Mouse (Mus musculus): Measurements from ENCODE around the gene Rpl27. TPM values are rescaled to one million over a fixed set of nuclear protein-coding genes. Genes with fewer than 3 reads are reported as not detected.
A peak's percentile ranks its signal among the peaks of the same experiment; 100 is the strongest.
"Not testable (repeated sequence)": the region's sequence is repeated elsewhere in the genome, so short reads cannot be mapped to it uniquely, and the experiment has no call there.

The Rpl27 gene
- polyA plus RNA-seq, 1 experiment from 2014 or later = 195 TPM

GRCm38 (mm10) chr11:101460321-101460720 is 18.2 kb downstream of the Rpl27 start:
- H3K27me3 ChIP-seq = peaks cover 23% of the 10 kb centered on the region
- H3K36me3 ChIP-seq (replicated peaks) = peaks cover 46% of the 10 kb centered on the region
- no peaks in the 10 kb centered on the region for H3K9me3 ChIP-seq (replicated peaks)
- no peak overlapping the region for H3K4me2 ChIP-seq
- H3K4me3 ChIP-seq (replicated peaks) = no peak overlapping the region
- H3K27ac ChIP-seq (replicated peaks) = no peak overlapping the region
- no peak for ATAC-seq (ENCODE audit: insufficient read depth)
- H3K9ac ChIP-seq = no peak overlapping the region
- 75% methylated on average over 15 of the region's 15 CpGs for WGBS (ENCODE audit: insufficient replicate concordance)
- peaks cover 55% of the 10 kb centered on the region for H3K4me1 ChIP-seq (replicated peaks)

GRCm38 (mm10) chr11:101462141-101462540 is 20.0 kb downstream of the Rpl27 start:
- Histone ChIP-seq H3K4me2 (no peak overlapping the region), H3K27ac (replicated peaks) (no peak overlapping the region)
- 78% methylated on average over 14 of the region's 14 CpGs for WGBS (ENCODE audit: insufficient replicate concordance)

GRCm38 (mm10) chr11:101462583-101463440 is 20.7 kb downstream of the Rpl27 start:
- Histone ChIP-seq H3K4me3 (replicated peaks) (no peak overlapping the region), H3K27me3 (peaks cover 48% of the 10 kb centered on the region), H3K36me3 (replicated peaks) (peaks cover 31% of the 10 kb centered on the region), H3K9me3 (replicated peaks) (no peaks in the 10 kb centered on the region), H3K27ac (replicated peaks) (no peak overlapping the region), H3K4me2 (peak overlapping the region; percentile 1; the same call in 1 of the 2 replicates), H3K9ac (no peak overlapping the region), H3K4me1 (replicated peaks) (peaks cover 72% of the 10 kb centered on the region)
- WGBS (ENCODE audit: insufficient replicate concordance) = 22% methylated on average over 13 of the region's 13 CpGs
- no peak for ATAC-seq (ENCODE audit: insufficient read depth)

More at GRCm38 (mm10) chr11:101462141-101462540, 20.0 kb downstream of the Rpl27 start:
- Histone ChIP-seq H3K4me3 (replicated peaks) (no peak overlapping the region), H3K9ac (no peak overlapping the region), H3K27me3 (peaks cover 41% of the 10 kb centered on the region), H3K36me3 (replicated peaks) (peaks cover 38% of the 10 kb centered on the region), H3K9me3 (replicated peaks) (no peaks in the 10 kb centered on the region), H3K4me1 (replicated peaks) (peaks cover 65% of the 10 kb centered on the region)
- ATAC-seq (ENCODE audit: insufficient read depth) = no peak

- Histone ChIP-seq H3K4me2 (peak within 1 kb of the TSS; percentile 94), H3K36me3 (replicated peaks) (peaks cover 15% of the 10 kb centered on the region), H3K9me3 (replicated peaks) (no peaks in the 10 kb centered on the region), H3K4me1 (replicated peaks) (peaks cover 75% of the 10 kb centered on the region), H3K27ac (replicated peaks) (peak within 1 kb of the TSS; percentile 51; the same call in 1 of the 2 replicates), H3K9ac (peak within 1 kb of the TSS; percentile 62), H3K27me3 (peaks cover 64% of the 10 kb centered on the region), H3K4me3 (replicated peaks) (peak within 1 kb of the TSS; percentile 67)
- ATAC-seq (ENCODE audit: insufficient read depth) = no peak
- 6% methylated on average over 12 of the region's 12 CpGs for WGBS (ENCODE audit: insufficient replicate concordance)
Observed at GRCm38 (mm10) chr11:101464211-101465100, 22.4 kb downstream of the Rpl27 start, which contains the start of gene Rnd2. Gene Rnd2 (plus strand): TSS chr11:101464999.

GRCm38 (mm10) chr11:101465101-101465868 is 23.2 kb downstream of the Rpl27 start:
- no peaks in the 10 kb centered on the region for H3K9me3 ChIP-seq (replicated peaks)
- peaks cover 71% of the 10 kb centered on the region for H3K27me3 ChIP-seq
- peaks cover 69% of the 10 kb centered on the region for H3K4me1 ChIP-seq (replicated peaks)
- H3K4me3 ChIP-seq (replicated peaks) = peak overlapping the region; percentile 67
- ATAC-seq (ENCODE audit: insufficient read depth) = no peak; the same call in 1 of the 2 replicates
- H3K27ac ChIP-seq (replicated peaks) = peak overlapping the region; percentile 51; the same call in 1 of the 2 replicates
- under 1% methylated on average over 51 of the region's 51 CpGs for WGBS (ENCODE audit: insufficient replicate concordance)
- H3K9ac ChIP-seq = peak overlapping the region; percentile 62
- peaks cover 9% of the 10 kb centered on the region; the same call in 1 of the 2 replicates for H3K36me3 ChIP-seq (replicated peaks)
- H3K4me2 ChIP-seq = peak overlapping the region; percentile 94

GRCm38 (mm10) chr11:101465869-101466551 is 23.9 kb downstream of the Rpl27 start, which contains the start of gene Vat1:
Gene Vat1 (minus strand): TSS chr11:101466230.
- Histone ChIP-seq H3K4me2 (peak within 1 kb of the TSS; percentile 94), H3K9me3 (replicated peaks) (no peaks in the 10 kb centered on the region), H3K36me3 (replicated peaks) (0 out of 2 replicates have a peak, but pooled peaks cover 4% of the 10 kb centered on the region), H3K4me1 (replicated peaks) (peaks cover 69% of the 10 kb centered on the region), H3K9ac (peak within 1 kb of the TSS; percentile 62), H3K27me3 (peaks cover 77% of the 10 kb centered on the region), H3K4me3 (replicated peaks) (peak within 1 kb of the TSS; percentile 67), H3K27ac (replicated peaks) (peak within 1 kb of the TSS; percentile 51; the same call in 1 of the 2 replicates)
- ATAC-seq (ENCODE audit: insufficient read depth) = peak; percentile 66
- under 1% methylated on average over 60 of the region's 60 CpGs for WGBS (ENCODE audit: insufficient replicate concordance)

GRCm38 (mm10) chr11:101466552-101466950 is 24.5 kb downstream of the Rpl27 start:
- ATAC-seq (ENCODE audit: insufficient read depth); H3K36me3 ChIP-seq (replicated peaks); H3K27ac ChIP-seq (replicated peaks); H3K9me3 ChIP-seq (replicated peaks): not testable (repeated sequence)
- Histone ChIP-seq H3K4me1 (replicated peaks) (peaks cover 69% of the 10 kb centered on the region), H3K4me3 (replicated peaks) (peak overlapping the region; percentile 67), H3K27me3 (peaks cover 82% of the 10 kb centered on the region), H3K9ac (peak overlapping the region; percentile 62; the same call in 1 of the 2 replicates), H3K4me2 (peak overlapping the region; percentile 94)
- 48% methylated on average over 5 of the region's 5 CpGs for WGBS (ENCODE audit: insufficient replicate concordance)

- WGBS (ENCODE audit: insufficient replicate concordance) = under 1% methylated on average over 53 of the region's 54 CpGs
- H3K27ac ChIP-seq (replicated peaks) = no peak overlapping the region
- H3K4me1 ChIP-seq (replicated peaks) = peaks cover 64% of the 10 kb centered on the region
Observed at GRCm38 (mm10) chr11:101467477-101468262, 25.6 kb downstream of the Rpl27 start.

GRCm38 (mm10) chr11:101468263-101468688 is 26.2 kb downstream of the Rpl27 start:
- Histone ChIP-seq H3K27me3 (peaks cover 95% of the 10 kb centered on the region), H3K9ac (peak overlapping the region; percentile 54), H3K36me3 (replicated peaks) (no peaks in the 10 kb centered on the region), H3K4me3 (replicated peaks) (peak overlapping the region; percentile 65), H3K4me2 (peak overlapping the region; percentile 94), H3K9me3 (replicated peaks) (no peaks in the 10 kb centered on the region), H3K27ac (replicated peaks) (no peak overlapping the region), H3K4me1 (replicated peaks) (peaks cover 58% of the 10 kb centered on the region)
- ATAC-seq (ENCODE audit: insufficient read depth) = no peak
- under 1% methylated on average over 30 of the region's 31 CpGs for WGBS (ENCODE audit: insufficient replicate concordance)

More at GRCm38 (mm10) chr11:101467477-101468262, 25.6 kb downstream of the Rpl27 start:
- Histone ChIP-seq H3K27me3 (peaks cover 89% of the 10 kb centered on the region), H3K36me3 (replicated peaks) (no peaks in the 10 kb centered on the region), H3K9me3 (replicated peaks) (no peaks in the 10 kb centered on the region), H3K4me3 (replicated peaks) (peak overlapping the region; percentile 65), H3K4me2 (peak overlapping the region; percentile 94), H3K9ac (peak overlapping the region; percentile 54)
- ATAC-seq (ENCODE audit: insufficient read depth) = peak; percentile 70
